ENCODE assay signal across 15 mouse cellular contexts in the genomic region with DNA sequence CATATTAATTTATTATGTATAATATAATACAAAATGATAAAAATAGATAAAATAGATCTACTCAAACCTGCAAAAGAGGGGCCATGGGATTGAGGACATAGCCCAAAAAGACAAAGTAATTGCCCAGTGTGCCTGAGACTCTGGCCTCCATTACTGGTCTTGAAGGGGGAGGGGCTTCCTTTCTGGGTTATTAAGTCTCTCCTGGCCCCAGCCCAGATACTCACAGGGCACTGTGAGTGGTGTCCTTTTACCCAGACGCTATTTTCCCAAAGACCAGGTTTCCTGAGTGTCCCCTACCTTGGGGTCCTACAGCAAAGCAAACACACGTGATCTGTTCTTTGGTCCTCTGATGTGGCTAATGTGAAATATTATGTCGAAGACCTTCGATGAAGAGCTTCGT. TPM values are rescaled to one million over a fixed set of nuclear protein-coding genes. Genes with fewer than 3 reads are reported as not detected.
DNase-seq lines count a peak whose midpoint lies in the region; ATAC-seq and TF ChIP-seq lines count a peak whose summit lies in the region.
"Had no signal": no experiment of that assay in that cellular context is flagged by ENCODE, and none has a peak within 500 bp of the region (broad histone marks: within the 10 kb centered on the region; RNA-seq: fewer than 3 reads in every experiment).

No protein-coding gene starts in this region.

- H3K27me3 ChIP-seq in hindbrain, embryonic 13.5 days = peaks cover 12% of the 10 kb centered on the region; the same call in 1 of the 2 replicates
- peaks cover 31% of the 10 kb centered on the region for H3K27me3 ChIP-seq in hindbrain, embryonic 10.5 days (ENCODE audit: insufficient read depth, poor library complexity, severe bottlenecking)
- no peaks in the 10 kb centered on the region for H3K27me3 ChIP-seq in midbrain, embryonic 14.5 days (ENCODE audit: control insufficient read depth, insufficient read depth, low read length)
- H3K27me3 ChIP-seq in midbrain, embryonic 11.5 days (ENCODE audit: control insufficient read depth, insufficient read depth, low read length) = no peaks in the 10 kb centered on the region
- H3K27me3 ChIP-seq in hindbrain, postnatal 0 days (ENCODE audit: insufficient read depth, low read length) = no peaks in the 10 kb centered on the region
- H3K27me3 ChIP-seq in forebrain, embryonic 16.5 days (replicated peaks; ENCODE audit: control insufficient read depth, insufficient read depth, low read length) = no peaks in the 10 kb centered on the region
- H3K27me3 ChIP-seq: CH12.LX had no signal

- H3K4me1 ChIP-seq in hindbrain, embryonic 13.5 days (replicated peaks) = peaks cover 29% of the 10 kb centered on the region
- H3K4me1 ChIP-seq in hindbrain, embryonic 10.5 days (replicated peaks) = peaks cover 17% of the 10 kb centered on the region
- H3K4me1 ChIP-seq in midbrain, embryonic 14.5 days (ENCODE audit: control insufficient read depth, insufficient read depth, low read length) = peaks cover 17% of the 10 kb centered on the region
- H3K4me1 ChIP-seq in midbrain, embryonic 11.5 days (ENCODE audit: control insufficient read depth, insufficient read depth, low read length) = no peaks in the 10 kb centered on the region
- H3K4me1 ChIP-seq in hindbrain, postnatal 0 days (ENCODE audit: insufficient read depth, low read length) = peaks cover 5% of the 10 kb centered on the region; the same call in 1 of the 2 replicates
- H3K4me1 ChIP-seq in forebrain, embryonic 16.5 days (replicated peaks; ENCODE audit: control insufficient read depth, insufficient read depth, low read length) = peaks cover 12% of the 10 kb centered on the region; the same call in 1 of the 2 replicates
- H3K4me1 ChIP-seq: liver, embryonic 13.5 days had no signal

- ATAC-seq in cerebellum, adult (ENCODE audit: insufficient number of reproducible peaks, low FRiP score, low TSS enrichment) = no peak
- ATAC-seq in hindbrain, embryonic 13.5 days (ENCODE audit: low FRiP score) = no peak
- no peak for ATAC-seq in midbrain, embryonic 14.5 days (ENCODE audit: low FRiP score, low TSS enrichment)
- ATAC-seq in midbrain, embryonic 11.5 days (ENCODE audit: low FRiP score) = no peak
- no peak for ATAC-seq in hindbrain, postnatal 0 days
- no peak for ATAC-seq in forebrain, embryonic 16.5 days

- peak overlapping the region; percentile 85 for H3K4me2 ChIP-seq in hindbrain, embryonic 13.5 days
- peak overlapping the region; percentile 96 for H3K4me2 ChIP-seq in midbrain, embryonic 14.5 days (ENCODE audit: low read length)
- no peak overlapping the region for H3K4me2 ChIP-seq in midbrain, embryonic 11.5 days
- H3K4me2 ChIP-seq in hindbrain, postnatal 0 days (ENCODE audit: low read depth, low read length) = peak overlapping the region; percentile 82
- H3K4me2 ChIP-seq in forebrain, embryonic 16.5 days (ENCODE audit: low read length) = no peak overlapping the region

- peak; percentile 40 for DNase-seq in cerebellum, adult 9-11 months
- DNase-seq in hindbrain, embryonic 10.5 days (ENCODE audit: low spot score) = no peak
- DNase-seq in midbrain, embryonic 14.5 days = no peak
- no peak for DNase-seq in midbrain, embryonic 11.5 days (ENCODE audit: low spot score, missing footprints)
- DNase-seq in hindbrain, postnatal 0 days (ENCODE audit: low spot score) = no peak
- DNase-seq: adrenal gland, adult 8-10 months; liver, embryonic 13.5 days; thymus, adult 2 months had no signal

- H3K9ac ChIP-seq in hindbrain, embryonic 13.5 days = no peak overlapping the region
- H3K9ac ChIP-seq in midbrain, embryonic 14.5 days (replicated peaks; ENCODE audit: low read length) = no peak overlapping the region
- H3K9ac ChIP-seq in midbrain, embryonic 11.5 days (ENCODE audit: low read length) = no peak overlapping the region
- no peak overlapping the region for H3K9ac ChIP-seq in hindbrain, postnatal 0 days (replicated peaks; ENCODE audit: low read length)
- no peak overlapping the region for H3K9ac ChIP-seq in forebrain, embryonic 16.5 days (replicated peaks; ENCODE audit: low read depth, low read length)

- no peak for TF ChIP-seq CTCF in hindbrain, postnatal 0 days (IDR thresholded peaks at IDR 0.05; ENCODE audit: low read depth)

- peak overlapping the region; percentile 63; the same call in 1 of the 2 replicates for H3K4me3 ChIP-seq in hindbrain, embryonic 13.5 days
- H3K4me3 ChIP-seq in hindbrain, embryonic 10.5 days = no peak overlapping the region
- no peak overlapping the region for H3K4me3 ChIP-seq in midbrain, embryonic 14.5 days (replicated peaks; ENCODE audit: low read depth, low read length)
- H3K4me3 ChIP-seq in midbrain, embryonic 11.5 days (ENCODE audit: low read depth, low read length) = no peak overlapping the region
- no peak overlapping the region for H3K4me3 ChIP-seq in hindbrain, postnatal 0 days (ENCODE audit: low read length)
- H3K4me3 ChIP-seq in forebrain, embryonic 16.5 days (replicated peaks; ENCODE audit: low read length) = no peak overlapping the region
- H3K4me3 ChIP-seq: megakaryocyte, embryonic 14.5 days had no signal

- 85% methylated on average over 5 of the region's 5 CpGs for WGBS in hindbrain, embryonic 13.5 days
- 79% methylated on average over 5 of the region's 5 CpGs for WGBS in hindbrain, embryonic 10.5 days
- 82% methylated on average over 5 of the region's 5 CpGs for WGBS in midbrain, embryonic 14.5 days
- 82% methylated on average over 5 of the region's 5 CpGs for WGBS in midbrain, embryonic 11.5 days
- 79% methylated on average over 5 of the region's 5 CpGs for WGBS in hindbrain, postnatal 0 days
- 81% methylated on average over 5 of the region's 5 CpGs for WGBS in forebrain, embryonic 16.5 days

- H3K27ac ChIP-seq in hindbrain, embryonic 13.5 days = no peak overlapping the region
- H3K27ac ChIP-seq in hindbrain, embryonic 10.5 days = no peak overlapping the region
- H3K27ac ChIP-seq in midbrain, embryonic 14.5 days (replicated peaks; ENCODE audit: low read depth, low read length) = no peak overlapping the region
- no peak overlapping the region for H3K27ac ChIP-seq in midbrain, embryonic 11.5 days (ENCODE audit: low read depth, low read length)
- peak overlapping the region; percentile 82; the same call in 1 of the 2 replicates for H3K27ac ChIP-seq in hindbrain, postnatal 0 days
- no peak overlapping the region for H3K27ac ChIP-seq in forebrain, embryonic 16.5 days (ENCODE audit: low read length)
- H3K27ac ChIP-seq: liver, embryonic 13.5 days; stomach, embryonic 15.5 days had no signal

- no peaks in the 10 kb centered on the region for H3K9me3 ChIP-seq in hindbrain, embryonic 13.5 days
- H3K9me3 ChIP-seq in hindbrain, embryonic 10.5 days = no peaks in the 10 kb centered on the region
- H3K9me3 ChIP-seq in midbrain, embryonic 14.5 days (ENCODE audit: control insufficient read depth, low read length) = no peaks in the 10 kb centered on the region
- no peaks in the 10 kb centered on the region for H3K9me3 ChIP-seq in midbrain, embryonic 11.5 days (ENCODE audit: control insufficient read depth, low read length)
- H3K9me3 ChIP-seq in hindbrain, postnatal 0 days (ENCODE audit: low read length) = no peaks in the 10 kb centered on the region
- H3K9me3 ChIP-seq in forebrain, embryonic 16.5 days (ENCODE audit: control insufficient read depth, low read length) = no peaks in the 10 kb centered on the region
- H3K9me3 ChIP-seq: heart, embryonic 10.5 days; liver, embryonic 13.5 days; stomach, embryonic 15.5 days had no signal

- H3K36me3 ChIP-seq in hindbrain, embryonic 13.5 days = no peaks in the 10 kb centered on the region
- H3K36me3 ChIP-seq in hindbrain, embryonic 10.5 days = no peaks in the 10 kb centered on the region
- no peaks in the 10 kb centered on the region for H3K36me3 ChIP-seq in midbrain, embryonic 14.5 days (ENCODE audit: control insufficient read depth, insufficient read depth, low read length)
- H3K36me3 ChIP-seq in midbrain, embryonic 11.5 days (ENCODE audit: control insufficient read depth, insufficient read depth, low read length) = no peaks in the 10 kb centered on the region
- H3K36me3 ChIP-seq in hindbrain, postnatal 0 days (ENCODE audit: insufficient read depth, low read length) = no peaks in the 10 kb centered on the region
- H3K36me3 ChIP-seq in forebrain, embryonic 16.5 days (ENCODE audit: control insufficient read depth, insufficient read depth) = no peaks in the 10 kb centered on the region
- H3K36me3 ChIP-seq: heart, embryonic 10.5 days; liver, embryonic 13.5 days; stomach, embryonic 15.5 days had no signal

RNA-seq across cellular contexts. Expression of a gene that starts 0.8 kb away (rescaled TPM):
- polyA plus RNA-seq in hindbrain, embryonic 13.5 days (2015; fragmentation: Nextera tagmentation; extraction: Ambion mirVana) = 10.3 and 11.2 TPM in 2 replicates
- polyA plus RNA-seq in hindbrain, embryonic 10.5 days (2016; fragmentation: Nextera tagmentation; extraction: Ambion mirVana) = 0.87 and 1.5 TPM in 2 replicates
- 13.7 and 15.6 TPM in 2 replicates for polyA plus RNA-seq in midbrain, embryonic 14.5 days (2014; fragmentation: Nextera tagmentation; extraction: Ambion mirVana)
- polyA plus RNA-seq in midbrain, embryonic 11.5 days (2014; fragmentation: Nextera tagmentation; extraction: Ambion mirVana) = 2.5 and 2.9 TPM in 2 replicates
- total RNA-seq in hindbrain, postnatal 0 days (2014; rRNA removed) = 33.4 and 38.2 TPM in 2 replicates
- 23.8 and 26.0 TPM in 2 replicates for polyA plus RNA-seq in hindbrain, postnatal 0 days (2015; fragmentation: Nextera tagmentation; extraction: Ambion mirVana)
- polyA plus RNA-seq in forebrain, embryonic 16.5 days (2015; fragmentation: Nextera tagmentation; extraction: Ambion mirVana) = 8.4 and 10.3 TPM in 2 replicates
- total RNA-seq: CH12.LX had no signal

RNA-seq across cellular contexts. Expression of a gene that starts 24.1 kb away (rescaled TPM):
- 67.9 and 70.0 TPM in 2 replicates for polyA plus RNA-seq in hindbrain, embryonic 13.5 days (2015; fragmentation: Nextera tagmentation; extraction: Ambion mirVana)
- polyA plus RNA-seq in hindbrain, embryonic 10.5 days (2016; fragmentation: Nextera tagmentation; extraction: Ambion mirVana) = 24.8 and 38.6 TPM in 2 replicates
- 74.3 and 90.8 TPM in 2 replicates for polyA plus RNA-seq in midbrain, embryonic 14.5 days (2014; fragmentation: Nextera tagmentation; extraction: Ambion mirVana)
- polyA plus RNA-seq in midbrain, embryonic 11.5 days (2014; fragmentation: Nextera tagmentation; extraction: Ambion mirVana) = 51.6 and 56.0 TPM in 2 replicates
- total RNA-seq in hindbrain, postnatal 0 days (2014; rRNA removed) = 48.6 and 50.0 TPM in 2 replicates
- polyA plus RNA-seq in hindbrain, postnatal 0 days (2015; fragmentation: Nextera tagmentation; extraction: Ambion mirVana) = 71.1 and 71.9 TPM in 2 replicates
- polyA plus RNA-seq in forebrain, embryonic 16.5 days (2015; fragmentation: Nextera tagmentation; extraction: Ambion mirVana) = 63.5 and 72.6 TPM in 2 replicates

Comparison
In these comparisons a context has a peak if more than half of its experiments do, and no peak if none do; other contexts are left out.
1. H3K4me2 ChIP-seq: peak in hindbrain, embryonic 13.5 days (single experiment), midbrain, embryonic 14.5 days (single experiment) and hindbrain, postnatal 0 days (single experiment); none in midbrain, embryonic 11.5 days (single experiment) and forebrain, embryonic 16.5 days (single experiment).